Mouse (Mus musculus) heart, embryonic 10.5 days (tissue): Measurements from ENCODE around the gene Tfap2a. TPM values are rescaled to one million over a fixed set of nuclear protein-coding genes. Genes with fewer than 3 reads are reported as not detected.

Experiments
- DNase-seq: peaks from one replicate; pipeline ENCODE4 v3.0.0-alpha.2; 2017; ENCODE audit warnings: low spot score
- H3K27ac ChIP-seq: fragments of 300-500 bp; sonication (generic); 2 replicates; pipeline ENCODE4 v1.5.1; 2016; ENCODE audit warnings: mild to moderate bottlenecking
- H3K27me3 ChIP-seq: fragments of 300-500 bp; sonication (generic); 2 replicates; pipeline ENCODE4 v1.6.1; 2016; ENCODE audit warnings: mild to moderate bottlenecking; ENCODE audit not compliant: poor library complexity, insufficient read depth, severe bottlenecking
- H3K36me3 ChIP-seq: fragments of 300-500 bp; sonication (generic); 2 replicates; pipeline ENCODE4 v1.6.1; 2016; ENCODE audit warnings: mild to moderate bottlenecking, moderate library complexity
- H3K4me1 ChIP-seq: fragments of 300-500 bp; sonication (generic); 2 replicates; pipeline ENCODE4 v1.6.1; 2016; ENCODE audit warnings: mild to moderate bottlenecking
- H3K4me3 ChIP-seq: fragments of 300-500 bp; sonication (generic); 2 replicates; pipeline ENCODE4 v1.5.1; 2016; ENCODE audit warnings: mild to moderate bottlenecking, moderate library complexity
- H3K9me3 ChIP-seq: fragments of 300-500 bp; sonication (generic); 2 replicates; pipeline ENCODE4 v1.6.1; 2016; ENCODE audit warnings: mild to moderate bottlenecking, moderate library complexity
- WGBS: fragments of 180-500 bp; shearing (Covaris S2); methylation state at CpG from one replicate; pipeline ENCODE4 v1.1.7; 2016; 5-methylcytosine and 5-hydroxymethylcytosine counted together
- polyA plus RNA-seq: library from polyadenylated mRNA; unstranded; fragments of >200 nt; fragmentation: Nextera tagmentation; extraction: Ambion mirVana; gene quantifications from 2 replicates; pipeline ENCODE4 v1.2.1, GENCODE M21; 2016

Gene Tfap2a
- 1.0 and 1.6 TPM in 2 replicates for polyA plus RNA-seq

DNA sequence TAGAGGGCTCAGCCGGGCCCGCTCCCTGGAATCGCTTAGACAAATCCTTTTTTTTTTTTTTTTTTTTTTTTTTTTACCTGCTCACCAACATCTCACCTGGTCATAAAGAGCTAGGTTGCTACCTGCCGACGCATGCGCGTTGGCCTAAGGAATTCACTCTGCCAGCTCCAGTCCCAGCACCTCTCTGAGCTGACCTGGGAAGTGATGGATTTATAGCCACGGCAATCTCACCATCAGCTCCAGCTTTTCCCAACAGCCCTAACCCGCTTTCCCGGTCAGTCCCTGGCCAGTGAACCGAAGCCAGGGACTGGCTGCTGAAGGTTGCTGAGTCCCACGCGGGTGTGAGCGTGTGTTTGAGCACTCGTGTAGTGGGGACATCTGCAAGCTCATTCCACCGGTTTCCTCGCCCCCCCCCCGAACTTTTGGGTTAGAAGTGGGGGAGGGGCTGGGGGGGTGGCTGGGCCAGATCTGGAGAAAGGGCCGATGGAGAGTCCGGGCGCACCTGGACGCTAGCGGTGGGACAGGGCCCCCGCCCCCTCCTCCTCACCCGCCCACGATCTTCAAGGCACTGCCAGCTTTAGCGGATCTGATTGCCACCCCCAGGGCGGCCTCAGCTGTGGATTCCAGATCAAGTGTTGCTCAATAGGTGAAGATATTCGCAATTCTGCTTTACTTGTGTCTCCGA, at the start of gene Tfap2a:
TSS of gene Tfap2a (minus strand) at position 181 of the 685 bp plus-strand sequence.
- Histone ChIP-seq H3K4me1 (peaks cover 24% of the 10 kb centered on the region), H3K36me3 (no peaks in the 10 kb centered on the region), H3K9me3 (no peaks in the 10 kb centered on the region), H3K27me3 (peaks cover 99% of the 10 kb centered on the region), H3K4me3 (no peak within 1 kb of the TSS), H3K27ac (no peak within 1 kb of the TSS)
- peak; percentile 68 for DNase-seq
- WGBS, result under 1% methylated on average over 29 of the region's 30 CpGs

DNA sequence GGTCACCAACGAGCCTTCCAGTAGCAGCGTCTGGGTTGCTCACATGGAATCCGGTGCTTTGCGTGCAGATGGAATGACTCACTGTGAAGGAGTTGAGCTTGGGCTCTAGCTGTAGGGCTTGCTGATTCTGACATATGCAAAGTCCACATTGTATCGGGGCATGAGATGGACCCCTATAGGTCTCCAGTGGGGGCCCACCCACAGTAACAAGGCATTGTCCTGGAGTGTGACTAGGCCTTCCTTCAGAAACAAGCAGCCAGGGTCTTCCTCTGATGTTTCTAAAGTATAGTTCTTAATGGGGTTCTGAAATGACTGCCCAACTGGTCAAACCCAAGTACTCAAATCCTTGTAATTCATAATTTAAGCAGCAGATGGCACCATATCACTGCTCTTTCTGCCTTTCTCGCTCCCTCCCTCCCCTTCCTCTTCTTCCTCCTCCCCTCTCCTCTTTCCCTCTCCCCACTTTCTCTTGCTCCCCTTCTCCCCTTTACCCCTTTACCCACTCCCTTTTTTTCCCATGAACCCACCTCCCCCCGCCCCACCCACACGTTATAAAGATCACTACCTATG, 46.1 kb upstream of the Tfap2a start:
- Histone ChIP-seq H3K9me3 (no peaks in the 10 kb centered on the region), H3K4me3 (no peak overlapping the region), H3K4me1 (no peaks in the 10 kb centered on the region), H3K36me3 (no peaks in the 10 kb centered on the region), H3K27me3 (no peaks in the 10 kb centered on the region), H3K27ac (no peak overlapping the region)
- WGBS, result 42% methylated on average over 8 of the region's 8 CpGs
- DNase-seq, result no peak

DNA sequence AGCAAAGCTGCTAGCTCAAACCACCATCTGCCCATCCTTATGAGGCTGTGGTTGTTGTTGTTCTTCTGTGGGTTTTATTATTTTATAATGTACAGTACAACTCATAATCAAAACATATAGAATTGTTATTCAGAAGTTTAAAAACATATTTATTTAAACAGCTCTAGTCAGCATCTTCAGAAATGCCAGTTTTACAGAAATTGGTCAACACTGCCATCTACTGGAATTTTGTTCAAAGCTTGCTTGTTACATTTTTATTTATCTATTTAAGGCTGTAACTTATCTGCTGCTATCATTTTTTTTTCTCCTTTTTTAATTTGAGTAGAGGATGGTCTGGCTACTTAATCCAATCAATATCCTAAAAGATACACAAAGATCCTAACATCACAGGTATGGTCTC, 19.8 kb upstream of the Tfap2a start:
- Histone ChIP-seq H3K4me1 (no peaks in the 10 kb centered on the region), H3K36me3 (no peaks in the 10 kb centered on the region), H3K9me3 (no peaks in the 10 kb centered on the region), H3K27ac (no peak overlapping the region), H3K27me3 (no peaks in the 10 kb centered on the region), H3K4me3 (no peak overlapping the region)
- DNase-seq, result peak; percentile 17

DNA sequence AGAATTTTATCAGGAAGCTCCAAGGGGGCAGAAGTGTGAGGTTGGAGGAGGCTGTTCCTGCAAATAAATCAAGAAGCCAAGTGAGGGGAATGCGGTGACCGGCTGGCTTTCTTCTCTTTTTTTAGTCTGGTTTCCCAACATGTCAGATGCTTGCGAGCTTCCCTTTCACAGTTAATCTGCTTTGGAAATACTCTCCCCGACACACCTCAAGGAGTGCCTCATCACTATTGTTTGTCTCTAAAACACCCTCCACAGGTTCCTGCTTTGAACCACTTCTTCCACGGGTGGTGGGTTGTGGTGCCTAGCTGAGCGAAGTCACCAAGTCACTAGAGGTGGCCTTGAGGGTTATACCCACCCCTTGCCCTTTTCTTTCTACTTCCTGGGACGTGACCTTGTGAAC, 18.2 kb upstream of the Tfap2a start:
- Histone ChIP-seq H3K27me3 (no peaks in the 10 kb centered on the region), H3K9me3 (no peaks in the 10 kb centered on the region), H3K4me3 (no peak overlapping the region), H3K36me3 (no peaks in the 10 kb centered on the region), H3K4me1 (no peaks in the 10 kb centered on the region), H3K27ac (no peak overlapping the region)
- peak; percentile 43 for DNase-seq
- WGBS, result 67% methylated on average over 7 of the region's 7 CpGs

DNA sequence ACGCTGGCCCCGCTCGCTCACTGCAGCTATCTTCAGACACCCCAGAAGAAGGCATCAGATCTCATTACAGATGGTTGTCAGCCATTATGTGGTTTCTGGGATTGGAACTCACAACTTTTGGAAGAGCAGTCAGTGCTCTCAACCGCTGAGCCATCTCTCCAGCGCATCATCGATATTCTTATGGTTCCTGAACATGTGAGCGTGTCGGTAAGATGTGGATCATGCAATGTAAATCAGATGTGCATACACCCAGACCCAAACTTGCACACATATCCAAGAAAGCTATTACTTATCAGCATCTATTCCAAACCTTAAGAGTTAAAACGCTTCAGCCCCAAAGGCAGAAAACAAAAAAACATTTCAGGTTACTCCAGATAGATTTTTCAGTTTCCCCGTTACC, 15.9 kb upstream of the Tfap2a start:
- DNase-seq, result peak; percentile 55
- Histone ChIP-seq H3K27me3 (no peaks in the 10 kb centered on the region), H3K36me3 (no peaks in the 10 kb centered on the region), H3K27ac (no peak overlapping the region), H3K9me3 (no peaks in the 10 kb centered on the region), H3K4me1 (no peaks in the 10 kb centered on the region; the same call in 1 of the 2 replicates), H3K4me3 (no peak overlapping the region)
- 89% methylated on average over 10 of the region's 10 CpGs for WGBS

DNA sequence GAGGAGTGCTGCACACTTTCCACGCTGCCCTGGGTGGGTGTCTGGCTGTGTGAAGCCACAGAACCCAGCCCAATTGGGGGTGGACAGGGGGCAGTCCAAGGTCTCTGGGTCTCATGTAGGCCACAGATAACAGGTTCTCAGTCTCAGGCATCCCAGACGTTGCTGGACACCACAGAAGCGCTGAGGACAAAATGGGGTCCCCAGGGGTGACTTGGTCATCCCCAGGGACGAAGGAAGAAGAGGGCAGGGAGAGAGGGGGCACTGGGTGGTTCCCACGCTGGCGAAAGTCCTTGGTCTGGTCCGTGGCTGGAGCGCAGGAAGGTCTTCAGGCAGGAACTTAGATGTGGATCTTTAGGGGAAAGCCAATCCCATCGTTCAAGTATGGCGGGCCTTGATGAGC, 13.7 kb upstream of the Tfap2a start:
- Histone ChIP-seq H3K36me3 (no peaks in the 10 kb centered on the region), H3K27ac (no peak overlapping the region), H3K9me3 (no peaks in the 10 kb centered on the region), H3K27me3 (no peaks in the 10 kb centered on the region), H3K4me1 (no peaks in the 10 kb centered on the region; the same call in 1 of the 2 replicates), H3K4me3 (no peak overlapping the region)
- peak; percentile 66 for DNase-seq
- 79% methylated on average over 10 of the region's 10 CpGs for WGBS

DNA sequence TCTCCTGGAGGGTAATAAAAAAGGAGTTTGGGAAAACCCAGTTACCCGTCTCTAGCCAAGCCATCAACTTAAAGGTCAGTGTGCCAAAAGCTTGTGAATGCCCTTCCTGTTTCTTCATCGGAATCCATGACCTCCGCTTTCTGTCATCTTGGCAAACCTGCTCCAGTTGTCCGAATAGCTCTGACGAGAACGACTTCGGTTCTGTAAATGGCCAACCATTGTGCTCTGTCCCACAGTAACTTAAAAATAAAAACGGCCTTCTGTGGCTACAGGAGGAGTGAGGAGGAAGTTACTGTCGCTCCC, 11.4 kb upstream of the Tfap2a start:
- WGBS, result 63% methylated on average over 9 of the region's 9 CpGs
- peaks cover 4% of the 10 kb centered on the region; the same call in 1 of the 2 replicates for H3K4me1 ChIP-seq

DNA sequence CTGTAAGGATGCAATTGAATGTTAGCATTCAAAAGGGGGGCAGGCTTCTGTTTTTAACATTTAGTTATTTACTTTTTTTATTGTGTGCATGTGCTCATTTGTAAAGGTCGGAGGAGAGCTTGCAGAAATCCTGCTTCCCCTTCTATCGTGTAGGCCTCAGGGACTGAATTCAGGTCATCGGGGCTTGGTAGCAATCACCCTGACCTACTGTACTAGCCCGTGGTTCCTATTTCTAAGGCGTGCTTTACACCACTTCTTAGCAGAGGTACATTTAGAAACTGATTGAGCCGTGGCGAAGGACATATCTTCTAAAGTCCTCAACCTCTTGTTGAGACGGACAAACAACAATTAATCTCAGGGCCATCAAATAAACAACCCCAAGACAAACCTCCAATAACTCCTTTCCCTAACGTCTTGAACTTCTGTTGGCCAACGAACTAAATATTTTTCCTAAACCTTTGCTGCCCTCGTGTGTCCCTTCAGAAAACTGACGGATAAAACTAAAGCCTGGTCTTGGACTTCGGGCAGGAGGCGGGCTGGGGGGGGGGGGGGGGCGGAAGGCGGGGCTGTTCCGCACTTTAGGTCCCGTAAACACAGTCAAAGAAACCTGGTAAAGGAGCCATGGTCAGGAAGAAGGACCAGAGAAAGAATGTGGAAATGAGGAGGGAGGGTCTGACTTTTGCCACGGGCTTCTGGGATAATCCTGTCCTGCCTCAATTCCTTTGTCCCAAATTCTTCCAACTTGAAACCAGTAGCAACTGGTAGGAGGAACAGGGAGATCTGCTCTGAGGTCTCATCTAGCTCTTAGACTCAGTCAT, 10.8 kb upstream of the Tfap2a start:
- no peak overlapping the region for H3K27ac ChIP-seq
- no peaks in the 10 kb centered on the region for H3K36me3 ChIP-seq
- peaks cover 27% of the 10 kb centered on the region for H3K27me3 ChIP-seq
- WGBS, result 13% methylated on average over 19 of the region's 19 CpGs
- peaks cover 6% of the 10 kb centered on the region; the same call in 1 of the 2 replicates for H3K4me1 ChIP-seq
- peak; percentile 68 for DNase-seq
- peak overlapping the region; percentile 39 for H3K4me3 ChIP-seq
- peaks cover 3% of the 10 kb centered on the region for H3K9me3 ChIP-seq

More for the DNA sequence above, 11.4 kb upstream of the Tfap2a start:
- H3K9me3 ChIP-seq, result peaks cover 3% of the 10 kb centered on the region
- H3K27ac ChIP-seq, result no peak overlapping the region
- H3K27me3 ChIP-seq, result peaks cover 21% of the 10 kb centered on the region
- H3K36me3 ChIP-seq, result no peaks in the 10 kb centered on the region
- peak; percentile 65 for DNase-seq
- H3K4me3 ChIP-seq, result 0 out of 2 replicates have a peak overlapping the region, but pooled peaks have one; percentile 39

DNA sequence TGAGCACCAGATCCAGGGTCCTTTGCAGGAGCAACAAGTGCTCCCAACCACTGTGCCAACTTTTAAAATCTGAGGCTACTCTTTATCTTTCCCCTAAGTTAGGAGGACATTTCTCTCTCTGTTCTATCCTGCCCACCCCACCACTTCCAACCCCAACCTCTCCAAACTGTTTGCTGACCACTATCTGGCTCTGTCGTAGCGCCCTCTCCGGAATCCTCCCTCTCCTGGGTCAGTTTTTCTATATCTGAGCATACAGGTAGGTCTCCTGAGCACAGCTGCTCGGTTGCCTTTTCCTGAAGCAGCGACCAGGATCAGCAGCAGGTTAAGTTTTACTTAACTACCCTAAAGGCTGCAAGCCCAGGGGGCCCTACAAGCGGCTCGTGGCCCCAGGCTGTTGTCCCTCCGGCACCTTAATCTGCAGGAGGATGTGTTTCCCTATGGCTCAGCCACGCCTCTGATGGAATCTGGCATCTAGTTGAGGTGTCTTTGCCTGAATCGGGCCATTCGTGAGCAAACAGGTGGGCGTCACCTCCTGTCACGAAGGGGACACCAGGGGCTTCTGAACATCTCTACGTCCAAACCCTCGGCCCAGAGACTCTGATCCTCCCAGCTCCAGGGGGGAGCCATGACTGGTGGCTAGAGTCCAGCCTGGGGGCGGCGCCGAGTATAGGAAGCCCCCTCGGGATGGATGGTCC, 6.1 kb upstream of the Tfap2a start:
- peaks cover 3% of the 10 kb centered on the region for H3K9me3 ChIP-seq
- DNase-seq, result peak; percentile 69
- H3K27me3 ChIP-seq, result peaks cover 74% of the 10 kb centered on the region
- peak overlapping the region; percentile 51 for H3K4me3 ChIP-seq
- 1% methylated on average over 19 of the region's 19 CpGs for WGBS
- no peak overlapping the region for H3K27ac ChIP-seq
- no peaks in the 10 kb centered on the region for H3K36me3 ChIP-seq
- peaks cover 6% of the 10 kb centered on the region; the same call in 1 of the 2 replicates for H3K4me1 ChIP-seq

DNA sequence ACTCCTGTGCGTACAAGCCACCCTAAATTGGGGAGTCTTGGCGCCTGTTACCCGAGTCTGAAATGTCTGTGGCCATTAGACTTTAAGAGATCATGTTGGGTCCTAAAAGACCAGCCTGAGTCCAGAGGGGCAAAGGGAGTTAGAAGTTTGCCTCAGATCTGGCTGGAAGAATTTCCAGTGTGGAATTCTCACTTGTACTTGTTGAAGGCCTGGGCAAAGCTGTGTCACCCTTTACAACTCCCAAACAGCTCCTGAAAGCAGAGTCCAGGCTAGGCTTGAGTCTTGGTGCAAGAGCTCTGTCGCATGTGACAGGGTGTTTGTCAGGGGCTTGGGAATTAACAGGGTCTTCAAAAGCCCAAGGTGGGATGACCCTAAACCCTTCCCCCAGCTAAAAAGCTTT, 5.0 kb upstream of the Tfap2a start:
- H3K27me3 ChIP-seq, result peaks cover 85% of the 10 kb centered on the region
- no peaks in the 10 kb centered on the region for H3K36me3 ChIP-seq
- peaks cover 3% of the 10 kb centered on the region for H3K9me3 ChIP-seq
- H3K27ac ChIP-seq, result no peak overlapping the region
- DNase-seq, result peak; percentile 20
- no peak overlapping the region for H3K4me3 ChIP-seq
- WGBS, result 9% methylated on average over 4 of the region's 4 CpGs
- H3K4me1 ChIP-seq, result peaks cover 6% of the 10 kb centered on the region; the same call in 1 of the 2 replicates

DNA sequence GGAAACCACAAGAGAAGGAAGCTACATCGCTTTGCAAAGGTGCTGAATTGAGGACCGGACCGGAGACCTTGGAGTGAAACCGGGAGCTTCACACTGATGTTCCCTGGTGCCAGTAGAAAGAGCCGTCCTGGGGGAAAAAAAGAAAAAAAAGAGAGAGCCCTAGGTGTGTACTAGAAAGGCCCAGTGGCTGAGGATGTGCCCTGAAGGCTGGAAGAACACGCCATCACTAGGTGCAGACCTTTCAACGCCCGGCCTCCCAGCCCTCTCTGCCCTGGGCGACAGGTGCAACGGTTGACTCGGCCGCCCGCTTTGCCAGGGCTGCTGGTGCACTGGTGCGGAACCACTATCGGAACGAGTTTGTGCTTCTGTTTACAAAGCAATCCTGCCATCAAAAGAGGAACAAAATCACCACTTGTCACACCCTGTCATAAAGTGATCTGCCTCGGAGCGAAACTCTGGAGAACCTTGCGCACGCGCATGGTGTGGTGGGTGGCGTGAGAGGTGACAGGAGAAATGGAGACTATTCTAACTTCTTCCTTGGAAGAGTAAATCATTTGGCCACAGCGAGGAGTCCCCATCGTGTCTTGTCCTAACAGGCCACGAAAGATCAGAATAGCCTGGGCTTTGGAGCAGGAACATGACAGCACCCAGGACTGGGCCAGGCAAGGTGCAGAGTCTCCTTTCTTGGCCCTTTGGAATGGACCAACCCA, 3.8 kb upstream of the Tfap2a start:
- 4% methylated on average over 25 of the region's 25 CpGs for WGBS
- Histone ChIP-seq H3K27me3 (peaks cover 97% of the 10 kb centered on the region), H3K4me3 (no peak overlapping the region), H3K27ac (no peak overlapping the region), H3K9me3 (peaks cover 3% of the 10 kb centered on the region), H3K36me3 (no peaks in the 10 kb centered on the region), H3K4me1 (peaks cover 11% of the 10 kb centered on the region; the same call in 1 of the 2 replicates)
- peak; percentile 74 for DNase-seq

DNA sequence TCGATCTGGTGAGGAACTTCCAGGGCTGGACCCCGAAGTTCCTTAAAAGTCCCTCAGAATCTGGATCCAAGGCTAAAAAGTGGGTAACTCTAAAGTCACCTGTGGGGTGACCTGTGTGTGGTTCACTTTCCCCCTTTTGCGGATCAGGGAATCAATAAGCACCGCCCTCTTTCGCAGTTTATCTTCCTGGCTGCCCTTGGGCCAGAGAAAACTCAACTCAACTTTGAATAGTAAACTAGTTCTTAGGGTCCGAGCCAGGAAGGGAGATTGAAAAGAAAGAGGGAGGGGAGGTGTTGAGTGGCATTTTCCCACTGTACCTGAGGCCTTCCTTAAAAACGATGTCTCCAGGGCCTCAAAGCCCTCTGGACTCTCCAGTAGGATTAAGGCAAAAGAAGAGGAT, 3.3 kb upstream of the Tfap2a start:
- Histone ChIP-seq H3K36me3 (no peaks in the 10 kb centered on the region), H3K4me3 (no peak overlapping the region), H3K27me3 (peaks cover 100% of the 10 kb centered on the region), H3K27ac (no peak overlapping the region), H3K9me3 (peaks cover 3% of the 10 kb centered on the region), H3K4me1 (peaks cover 11% of the 10 kb centered on the region; the same call in 1 of the 2 replicates)
- peak; percentile 61 for DNase-seq
- WGBS, result 3% methylated on average over 7 of the region's 7 CpGs
